In the genomic region with DNA sequence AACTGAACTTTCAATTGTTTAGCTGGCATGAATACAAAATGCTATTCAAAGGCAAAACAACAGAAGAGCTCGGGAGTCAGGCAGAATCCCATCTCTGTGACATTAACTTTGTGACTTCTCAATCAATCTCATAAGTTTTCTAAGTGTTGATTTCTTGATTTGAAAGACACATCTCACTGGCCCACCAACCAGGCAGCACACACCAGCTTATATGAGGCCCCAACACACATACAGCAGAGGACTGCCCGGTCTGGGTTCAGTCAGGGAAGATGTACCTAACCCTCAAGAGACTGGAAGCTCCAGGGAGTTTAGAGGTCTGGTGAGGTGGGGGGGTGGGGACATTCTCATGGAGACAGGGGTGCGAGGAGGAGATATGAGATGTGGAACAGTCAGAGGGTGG, we compare ENCODE assay signal across 18 mouse cellular contexts.
"Had no signal": no experiment of that assay in that cellular context is flagged by ENCODE, and none has a peak within 500 bp of the region (broad histone marks: within the 10 kb centered on the region; RNA-seq: fewer than 3 reads in every experiment).

No protein-coding gene starts in this region.

- H3K27ac ChIP-seq: midbrain, embryonic 10.5 days; midbrain, embryonic 13.5 days had no signal

- ATAC-seq: midbrain, embryonic 13.5 days; midbrain, embryonic 15.5 days had no signal

- DNase-seq: lung, adult 18-20 months; lung, embryonic 14.5 days; lung, postnatal 10 days; lung, postnatal 4 days; retina, postnatal 1 day; right cerebral cortex, adult 18-20 months; right cerebral cortex, postnatal 25 days; right cerebral cortex, postnatal 4 days; spleen, adult 18-20 months; thymus, adult 18-20 months; thymus, postnatal 14 days; thymus, postnatal 36 days had no signal

- H3K9me3 ChIP-seq: midbrain, embryonic 10.5 days; midbrain, embryonic 13.5 days; midbrain, embryonic 15.5 days; neural tube, embryonic 13.5 days; neural tube, embryonic 15.5 days had no signal

- H3K4me3 ChIP-seq: midbrain, embryonic 10.5 days; midbrain, embryonic 13.5 days; midbrain, embryonic 15.5 days; myocyte; neural tube, embryonic 13.5 days; neural tube, embryonic 15.5 days had no signal

- H3K4me2 ChIP-seq: lung, embryonic 14.5 days; midbrain, embryonic 13.5 days; midbrain, embryonic 15.5 days; neural tube, embryonic 13.5 days; neural tube, embryonic 15.5 days had no signal

- H3K36me3 ChIP-seq: midbrain, embryonic 10.5 days; midbrain, embryonic 13.5 days; midbrain, embryonic 15.5 days; neural tube, embryonic 13.5 days; neural tube, embryonic 15.5 days had no signal

- H3K9ac ChIP-seq: lung, embryonic 14.5 days; midbrain, embryonic 13.5 days; midbrain, embryonic 15.5 days; neural tube, embryonic 15.5 days had no signal

- H3K27me3 ChIP-seq: midbrain, embryonic 13.5 days; midbrain, embryonic 15.5 days; neural tube, embryonic 13.5 days; neural tube, embryonic 15.5 days had no signal
